Mouse (Mus musculus): ENCODE data around the gene Spag16. TPM values are rescaled to one million over a fixed set of nuclear protein-coding genes. Genes with fewer than 3 reads are reported as not detected.

Gene Spag16
- polyA plus RNA-seq, 1 experiment, result not detected

- no peaks in the 10 kb centered on the region for H3K27me3 ChIP-seq (ENCODE audit: control insufficient read depth, insufficient read depth, low read length)
- no peak overlapping the region for H3K27ac ChIP-seq (ENCODE audit: insufficient read depth, low read depth, low read length)
- no peaks in the 10 kb centered on the region for H3K4me1 ChIP-seq (ENCODE audit: control insufficient read depth, insufficient read depth, insufficient read length, low read length)
- H3K36me3 ChIP-seq (ENCODE audit: control insufficient read depth, insufficient read depth, low read length), result no peaks in the 10 kb centered on the region
- 38% methylated on average over 3 of the region's 3 CpGs for WGBS
- TF ChIP-seq CTCF (IDR thresholded peaks at IDR 0.05; ENCODE audit: extremely low read depth, insufficient read length, insufficient replicate concordance, low read depth, low read length), result no peak
- no peak for TF ChIP-seq POLR2A (IDR thresholded peaks at IDR 0.05; ENCODE audit: low read depth, low read length)
- no peak overlapping the region for H3K4me3 ChIP-seq (ENCODE audit: low read depth, low read length)
These were observed 129.8 kb downstream of the Spag16 start for GRCm38 (mm10) chr1:69956606-69957005.

GRCm38 (mm10) chr1:69996874-69997273 is 170.1 kb downstream of the Spag16 start:
- H3K4me1 ChIP-seq (ENCODE audit: control insufficient read depth, insufficient read depth, insufficient read length, low read length), result no peaks in the 10 kb centered on the region
- no peaks in the 10 kb centered on the region for H3K27me3 ChIP-seq (ENCODE audit: control insufficient read depth, insufficient read depth, low read length)
- no peak overlapping the region for H3K27ac ChIP-seq (ENCODE audit: insufficient read depth, low read depth, low read length)
- TF ChIP-seq CTCF (IDR thresholded peaks at IDR 0.05; ENCODE audit: extremely low read depth, insufficient read length, insufficient replicate concordance, low read depth, low read length) (no peak), POLR2A (IDR thresholded peaks at IDR 0.05; ENCODE audit: low read depth, low read length) (no peak)
- no peaks in the 10 kb centered on the region for H3K36me3 ChIP-seq (ENCODE audit: control insufficient read depth, insufficient read depth, low read length)
- H3K4me3 ChIP-seq (ENCODE audit: low read depth, low read length), result no peak overlapping the region

GRCm38 (mm10) chr1:70012991-70013390 is 186.2 kb downstream of the Spag16 start:
- WGBS, result 77% methylated on average over 3 of the region's 3 CpGs
- no peak for TF ChIP-seq POLR2A (IDR thresholded peaks at IDR 0.05; ENCODE audit: low read depth, low read length)
- Histone ChIP-seq H3K27ac (ENCODE audit: insufficient read depth, low read depth, low read length) (no peak overlapping the region), H3K4me1 (ENCODE audit: control insufficient read depth, insufficient read depth, insufficient read length, low read length) (no peaks in the 10 kb centered on the region), H3K4me3 (ENCODE audit: low read depth, low read length) (no peak overlapping the region), H3K36me3 (ENCODE audit: control insufficient read depth, insufficient read depth, low read length) (no peaks in the 10 kb centered on the region), H3K27me3 (ENCODE audit: control insufficient read depth, insufficient read depth, low read length) (no peaks in the 10 kb centered on the region)

- TF ChIP-seq POLR2A (IDR thresholded peaks at IDR 0.05; ENCODE audit: low read depth, low read length) (no peak), CTCF (IDR thresholded peaks at IDR 0.05; ENCODE audit: extremely low read depth, insufficient read length, insufficient replicate concordance, low read depth, low read length) (no peak)
- Histone ChIP-seq H3K36me3 (ENCODE audit: control insufficient read depth, insufficient read depth, low read length) (no peaks in the 10 kb centered on the region), H3K4me1 (ENCODE audit: control insufficient read depth, insufficient read depth, insufficient read length, low read length) (no peaks in the 10 kb centered on the region), H3K4me3 (ENCODE audit: low read depth, low read length) (no peak overlapping the region), H3K27me3 (ENCODE audit: control insufficient read depth, insufficient read depth, low read length) (no peaks in the 10 kb centered on the region), H3K27ac (ENCODE audit: insufficient read depth, low read depth, low read length) (no peak overlapping the region)
- 73% methylated on average over 3 of the region's 3 CpGs for WGBS
These were observed 210.6 kb downstream of the Spag16 start for GRCm38 (mm10) chr1:70037384-70037783.

- no peak overlapping the region for H3K27ac ChIP-seq (ENCODE audit: insufficient read depth, low read depth, low read length)
- no peaks in the 10 kb centered on the region for H3K27me3 ChIP-seq (ENCODE audit: control insufficient read depth, insufficient read depth, low read length)
- 21% methylated on average over 1 of the region's 1 CpGs for WGBS
- TF ChIP-seq POLR2A (IDR thresholded peaks at IDR 0.05; ENCODE audit: low read depth, low read length), result no peak
- no peak for TF ChIP-seq CTCF (IDR thresholded peaks at IDR 0.05; ENCODE audit: extremely low read depth, insufficient read length, insufficient replicate concordance, low read depth, low read length)
- no peak overlapping the region for H3K4me3 ChIP-seq (ENCODE audit: low read depth, low read length)
- H3K4me1 ChIP-seq (ENCODE audit: control insufficient read depth, insufficient read depth, insufficient read length, low read length), result no peaks in the 10 kb centered on the region
- H3K36me3 ChIP-seq (ENCODE audit: control insufficient read depth, insufficient read depth, low read length), result no peaks in the 10 kb centered on the region
These were observed 240.6 kb downstream of the Spag16 start for GRCm38 (mm10) chr1:70067404-70067803.

GRCm38 (mm10) chr1:70073440-70073839 is 246.7 kb downstream of the Spag16 start:
- H3K27ac ChIP-seq (ENCODE audit: insufficient read depth, low read depth, low read length), result no peak overlapping the region
- no peaks in the 10 kb centered on the region for H3K4me1 ChIP-seq (ENCODE audit: control insufficient read depth, insufficient read depth, insufficient read length, low read length)
- H3K27me3 ChIP-seq (ENCODE audit: control insufficient read depth, insufficient read depth, low read length), result no peaks in the 10 kb centered on the region
- TF ChIP-seq CTCF (IDR thresholded peaks at IDR 0.05; ENCODE audit: extremely low read depth, insufficient read length, insufficient replicate concordance, low read depth, low read length) (no peak), POLR2A (IDR thresholded peaks at IDR 0.05; ENCODE audit: low read depth, low read length) (no peak)
- WGBS, result 71% methylated on average over 6 of the region's 6 CpGs
- H3K36me3 ChIP-seq (ENCODE audit: control insufficient read depth, insufficient read depth, low read length), result no peaks in the 10 kb centered on the region
- no peak overlapping the region for H3K4me3 ChIP-seq (ENCODE audit: low read depth, low read length)

- H3K4me3 ChIP-seq (ENCODE audit: low read depth, low read length), result no peak overlapping the region
- no peaks in the 10 kb centered on the region for H3K4me1 ChIP-seq (ENCODE audit: control insufficient read depth, insufficient read depth, insufficient read length, low read length)
- no peak for TF ChIP-seq POLR2A (IDR thresholded peaks at IDR 0.05; ENCODE audit: low read depth, low read length)
- no peak for TF ChIP-seq CTCF (IDR thresholded peaks at IDR 0.05; ENCODE audit: extremely low read depth, insufficient read length, insufficient replicate concordance, low read depth, low read length)
- H3K27ac ChIP-seq (ENCODE audit: insufficient read depth, low read depth, low read length), result no peak overlapping the region
- WGBS, result 73% methylated on average over 6 of the region's 6 CpGs
- H3K36me3 ChIP-seq (ENCODE audit: control insufficient read depth, insufficient read depth, low read length), result no peaks in the 10 kb centered on the region
- H3K27me3 ChIP-seq (ENCODE audit: control insufficient read depth, insufficient read depth, low read length), result no peaks in the 10 kb centered on the region
These were observed 252.0 kb downstream of the Spag16 start for GRCm38 (mm10) chr1:70078806-70079205.

All from small intestine, adult 2 months (tissue).